Mouse (Mus musculus): ENCODE results near the gene Il15ra.

Gene Il15ra

DNA sequence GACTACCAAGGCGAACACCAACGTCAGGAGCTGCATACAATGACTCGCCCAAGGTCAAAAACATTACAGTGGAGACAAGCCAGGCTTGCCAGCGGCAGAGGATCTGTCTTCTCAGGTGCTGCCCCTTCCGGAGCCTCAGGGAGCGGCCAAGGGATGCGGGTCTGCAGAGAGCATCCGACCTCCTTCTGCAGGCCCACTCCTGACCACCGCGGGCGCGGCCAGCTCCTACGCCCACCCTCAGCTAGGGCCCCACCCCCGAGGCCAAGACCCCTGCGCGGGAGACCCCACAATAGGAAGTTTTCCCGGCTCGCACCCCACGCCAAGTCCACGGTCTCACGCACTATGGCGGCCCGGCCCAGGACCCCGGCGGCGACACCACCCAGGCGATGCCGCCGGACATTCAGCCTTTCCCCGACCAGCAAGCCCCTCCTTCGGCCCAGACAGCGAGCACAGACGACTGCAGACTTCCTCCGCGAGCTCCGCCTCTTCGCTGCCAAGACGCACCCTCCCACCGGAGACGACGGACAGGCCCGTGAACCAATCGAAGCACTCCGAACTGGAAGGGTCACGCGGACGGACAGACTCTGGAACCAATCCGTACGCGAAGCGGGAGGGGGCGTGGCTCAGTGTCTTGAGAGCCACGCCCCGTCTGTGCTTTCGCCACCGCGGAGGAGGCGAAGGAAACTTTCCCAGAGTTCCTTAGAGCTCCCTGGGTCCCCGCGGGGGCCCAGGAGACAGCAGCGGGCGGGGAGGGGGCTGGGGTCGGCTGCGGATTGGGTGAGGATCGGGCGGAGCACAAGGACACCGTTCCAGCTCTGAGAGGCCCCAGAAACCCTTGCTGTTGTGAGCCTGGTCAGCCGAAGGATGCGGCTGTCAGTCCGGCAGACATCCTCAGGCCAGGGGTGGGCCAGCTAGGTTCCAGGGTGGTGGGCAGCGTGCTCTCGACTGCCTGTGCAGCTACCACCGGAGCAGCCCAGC lies 72.3 kb downstream of the Il15ra start, which contains the start of the genes Fbh1 and Ankrd16:
Gene Fbh1 (minus strand): TSS at position 492 of the 978 bp plus-strand sequence.
Gene Ankrd16 (plus strand): TSS at position 786 of the 978 bp plus-strand sequence.
- peak; percentile 100 for DNase-seq (ENCODE audit: low read depth, low spot score)

DNA sequence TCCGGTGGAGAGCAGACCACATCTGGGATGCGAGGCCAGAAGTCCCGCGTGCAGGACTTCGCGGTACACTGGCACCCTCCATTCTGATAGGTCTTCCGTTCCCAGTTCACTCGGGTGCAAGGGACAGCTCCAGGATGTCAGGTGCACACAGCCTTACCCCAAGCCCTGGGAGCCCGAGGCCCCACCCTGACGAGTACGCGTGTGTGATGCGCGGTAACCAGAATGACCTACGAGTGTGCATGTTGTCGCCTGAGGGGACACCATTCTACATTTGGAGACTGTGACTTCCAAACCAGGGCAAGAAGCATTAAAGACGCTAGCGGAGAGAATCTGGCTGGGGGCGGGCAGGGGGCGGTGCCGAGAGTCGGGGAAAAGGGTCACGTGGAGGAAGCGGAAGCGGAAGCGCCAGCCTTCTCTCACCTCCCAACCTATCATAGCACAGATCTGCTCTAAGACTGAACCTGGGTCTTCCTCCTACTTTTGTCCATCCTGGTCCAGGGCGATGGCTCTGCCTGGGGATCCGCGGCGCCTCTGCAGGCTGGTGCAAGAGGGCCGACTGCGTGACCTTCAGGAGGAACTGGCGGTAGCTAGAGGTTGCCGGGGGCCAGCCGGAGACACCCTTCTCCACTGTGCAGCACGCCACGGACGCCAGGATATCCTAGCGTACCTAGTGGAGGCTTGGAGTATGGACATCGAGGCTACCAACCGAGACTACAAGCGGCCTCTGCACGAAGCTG lies 73.2 kb downstream of the Il15ra start:
- peak; percentile 74 for DNase-seq (ENCODE audit: low read depth, low spot score)
